Mouse (Mus musculus) layer of hippocampus, postnatal 36 days (tissue): Measurements from ENCODE around the gene Pgm5. TPM values are rescaled to one million over a fixed set of nuclear protein-coding genes. Genes with fewer than 3 reads are reported as not detected.

ENCODE experiments used
- DNase-seq, 2 experiments: peaks; one replicate each; pipeline ENCODE4 v3.0.0; 2022
- total RNA-seq, 2 experiments: library from RNA; stranded (reverse); gene quantifications; 2 replicates each; pipeline ENCODE4 v1.2.3; 2021

The Pgm5 gene
- total RNA-seq, 2 experiments from 2014 or later = 3.7 to 5.2 TPM

DNA sequence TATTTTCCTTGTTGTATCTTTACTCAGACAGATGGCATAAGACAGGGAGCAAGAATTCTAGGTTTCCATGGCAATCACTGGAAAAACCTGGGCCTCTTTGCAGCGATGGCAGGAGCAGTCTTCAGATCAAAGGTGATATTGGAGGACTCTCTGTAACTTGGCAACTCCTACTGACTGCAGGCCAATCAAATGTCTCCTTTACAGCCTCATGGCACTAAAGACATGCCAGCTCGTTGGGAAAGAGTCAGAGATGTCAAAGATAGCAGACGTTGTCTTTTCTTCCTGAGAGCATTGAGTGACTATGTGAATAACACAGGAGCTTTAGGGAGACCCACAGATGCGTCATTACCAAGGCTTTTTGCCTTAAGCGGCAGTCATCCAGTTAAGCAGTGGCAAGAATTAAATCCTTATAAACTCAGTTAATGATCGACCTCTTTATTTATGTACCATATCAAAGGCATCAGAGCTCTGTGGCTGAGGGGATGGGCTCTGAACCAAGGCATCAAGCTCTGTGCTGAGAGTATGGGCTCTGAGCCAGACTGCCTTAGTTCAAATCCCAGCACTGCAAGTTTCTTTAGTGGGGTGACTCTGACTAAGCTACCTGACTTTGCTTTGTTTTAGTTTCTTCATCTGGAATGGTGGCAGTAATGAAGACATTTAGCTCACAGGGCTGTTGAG, 209.2 kb downstream of the Pgm5 start:
- DNase-seq = no peak

DNA sequence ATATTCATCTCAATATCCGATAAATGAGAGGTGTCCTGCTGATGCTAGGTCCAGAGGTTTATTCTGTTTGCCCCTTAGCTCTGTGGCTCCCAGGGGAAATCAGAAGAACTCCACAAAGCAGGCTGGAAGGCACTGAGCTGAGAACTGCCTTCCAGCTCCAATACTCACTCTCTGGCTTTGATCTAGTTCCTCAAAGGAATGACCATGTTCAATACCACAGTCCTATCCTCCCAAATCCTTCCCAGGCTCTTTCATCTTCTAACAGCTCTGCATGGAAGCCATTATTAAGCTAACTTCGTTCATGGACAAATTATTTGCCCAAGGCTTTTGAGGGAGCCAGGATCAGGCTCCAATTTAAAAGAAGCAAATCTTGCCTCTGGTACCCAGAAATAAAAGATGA, 210.1 kb downstream of the Pgm5 start:
- DNase-seq = no peak

DNA sequence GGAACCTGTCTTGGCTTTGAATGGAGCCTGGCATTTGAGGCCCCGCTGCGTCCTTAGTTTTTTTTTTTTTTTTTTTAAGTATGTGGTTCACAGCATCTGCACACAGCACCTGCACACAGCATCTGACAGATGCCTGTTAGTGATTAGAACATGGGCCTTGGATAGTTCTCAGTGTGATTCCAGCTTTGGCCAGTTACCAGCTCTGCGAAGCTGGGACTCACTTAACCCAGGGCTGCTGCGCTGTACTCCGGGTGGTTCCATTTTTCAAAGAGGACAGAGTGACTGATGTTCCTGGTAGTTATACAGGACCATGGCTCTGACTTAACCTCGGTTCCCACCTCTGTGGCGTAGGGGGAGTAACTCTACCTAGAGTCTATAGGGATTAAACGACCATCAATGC, 211.2 kb downstream of the Pgm5 start:
- DNase-seq = no peak

DNA sequence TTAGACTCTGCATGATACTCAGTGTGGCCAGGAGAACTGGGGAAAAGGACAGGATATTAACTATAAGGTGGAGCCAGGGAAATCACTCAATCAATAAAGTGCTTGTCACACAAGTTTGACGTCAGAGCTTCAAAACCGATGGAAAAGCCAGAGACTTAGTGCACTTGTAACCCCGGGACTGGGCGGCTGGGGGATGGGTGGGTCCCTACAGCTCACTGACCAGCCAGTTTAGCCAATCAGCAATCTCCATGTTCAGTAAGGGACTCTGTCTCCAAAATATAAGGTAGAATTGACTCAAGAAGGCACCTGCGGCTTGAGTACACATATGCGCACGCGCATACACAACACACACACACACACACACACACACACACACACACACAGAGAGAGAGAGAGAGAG, 213.6 kb downstream of the Pgm5 start:
- no peak for DNase-seq

DNA sequence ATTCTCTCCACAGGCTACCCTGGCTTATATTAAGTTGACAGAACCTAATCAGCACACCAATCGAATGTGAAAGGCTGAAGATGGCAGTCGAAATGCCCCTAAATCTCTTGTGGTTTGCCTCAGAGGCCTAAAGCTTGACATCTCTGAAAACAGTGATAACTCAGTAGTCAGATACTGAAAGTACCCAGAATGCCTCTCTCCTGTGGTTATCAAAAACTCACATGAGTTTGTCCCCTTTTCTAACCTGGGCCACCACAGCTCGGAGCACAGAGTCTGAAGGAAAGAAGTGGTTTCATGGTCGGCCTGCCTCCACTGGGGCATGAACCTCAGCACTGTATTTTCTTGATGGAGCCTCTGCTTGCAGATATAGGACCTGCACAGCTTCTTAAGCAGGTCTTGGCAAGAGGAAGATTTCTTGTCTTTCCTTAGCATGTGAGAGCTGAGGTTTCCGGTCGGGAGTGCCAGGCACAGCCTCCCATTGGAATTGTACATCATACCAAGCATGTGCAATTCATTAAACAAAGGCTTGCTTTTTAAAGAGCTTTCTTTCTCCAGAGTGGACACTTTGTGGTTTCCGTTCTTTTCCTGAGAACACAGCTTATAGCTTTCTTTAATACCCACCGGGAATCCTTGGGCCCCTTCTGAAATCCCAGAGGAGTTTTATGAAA, 215.4 kb downstream of the Pgm5 start:
- no peak for DNase-seq

DNA sequence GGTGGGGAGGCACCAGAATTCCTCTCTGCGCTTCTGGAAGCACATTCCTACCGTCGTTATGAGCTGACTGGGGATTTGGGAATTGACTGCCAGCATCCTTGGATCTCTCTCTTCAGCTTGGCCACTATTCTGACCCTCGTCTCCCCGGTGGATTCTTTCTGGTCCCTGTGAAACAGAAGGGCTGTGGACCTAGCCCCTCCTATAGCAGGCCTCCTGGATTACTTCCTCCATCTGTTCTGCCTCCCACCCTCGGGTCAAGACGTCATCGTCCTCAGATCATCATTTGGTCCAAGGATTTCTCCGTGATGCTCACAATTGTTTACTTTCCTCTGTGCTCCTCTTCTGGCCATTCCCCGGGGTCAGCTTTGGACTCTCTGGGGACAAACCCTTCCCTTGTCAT, 216.7 kb downstream of the Pgm5 start:
- no peak for DNase-seq

DNA sequence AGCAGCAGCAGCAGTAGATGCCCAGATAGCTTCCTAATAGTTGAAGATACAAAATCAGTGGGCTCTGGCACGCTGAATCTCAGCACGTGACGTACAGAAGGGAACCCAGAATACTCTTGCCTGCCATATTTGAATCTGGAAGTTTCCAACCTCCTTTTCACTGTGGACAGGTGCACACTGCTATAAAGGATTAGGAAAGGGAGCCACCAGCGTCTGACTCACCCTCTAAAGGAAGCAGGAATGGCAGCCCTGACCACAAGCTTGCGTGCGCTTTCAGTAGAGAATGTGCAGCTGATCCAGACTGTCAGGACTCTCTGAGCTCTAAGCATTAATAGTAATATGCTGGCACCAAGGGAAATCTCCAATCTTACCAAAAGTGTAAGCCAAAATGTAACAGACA, 220.7 kb downstream of the Pgm5 start:
- DNase-seq = no peak

DNA sequence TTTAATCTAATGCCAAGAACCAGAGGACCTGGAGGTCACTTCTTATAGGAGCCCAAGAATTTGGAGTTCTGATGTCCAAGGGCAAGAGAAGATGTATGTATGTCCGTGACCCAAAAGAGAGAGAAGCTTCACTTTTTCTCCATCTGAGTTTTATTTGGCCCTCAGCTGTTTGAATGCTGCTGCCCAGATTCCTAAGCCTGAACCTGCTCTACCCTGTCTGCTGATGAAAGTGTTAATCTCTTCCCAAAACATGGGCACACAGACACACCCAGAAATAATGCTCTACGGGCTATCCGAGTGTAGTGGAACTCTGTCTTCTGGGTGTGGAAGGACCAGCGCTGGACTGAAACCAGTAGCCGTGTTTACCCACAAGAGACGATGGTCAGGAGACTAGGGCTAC, 223.7 kb downstream of the Pgm5 start:
- DNase-seq = no peak

DNA sequence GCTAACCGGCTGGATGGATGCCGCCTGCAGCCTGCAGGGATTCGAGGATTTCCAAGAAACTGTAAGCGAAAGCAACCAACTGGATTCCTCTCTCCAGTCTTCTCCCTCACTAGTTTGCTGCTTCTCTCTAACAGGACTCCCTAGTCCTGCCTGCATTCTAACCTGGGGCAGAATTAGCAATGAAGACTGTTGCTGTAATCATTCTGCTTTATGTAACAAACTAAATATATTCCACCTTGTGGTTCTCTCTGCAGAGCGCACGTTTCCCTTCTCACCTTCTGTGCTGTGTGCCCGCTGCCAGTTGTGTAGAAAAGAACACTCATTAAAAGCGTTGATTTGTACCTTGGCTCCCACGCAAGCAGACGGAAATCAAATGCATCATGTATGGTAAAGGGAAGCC, 225.0 kb downstream of the Pgm5 start:
- peak in 1 of 2 experiments; percentile 13 for DNase-seq

DNA sequence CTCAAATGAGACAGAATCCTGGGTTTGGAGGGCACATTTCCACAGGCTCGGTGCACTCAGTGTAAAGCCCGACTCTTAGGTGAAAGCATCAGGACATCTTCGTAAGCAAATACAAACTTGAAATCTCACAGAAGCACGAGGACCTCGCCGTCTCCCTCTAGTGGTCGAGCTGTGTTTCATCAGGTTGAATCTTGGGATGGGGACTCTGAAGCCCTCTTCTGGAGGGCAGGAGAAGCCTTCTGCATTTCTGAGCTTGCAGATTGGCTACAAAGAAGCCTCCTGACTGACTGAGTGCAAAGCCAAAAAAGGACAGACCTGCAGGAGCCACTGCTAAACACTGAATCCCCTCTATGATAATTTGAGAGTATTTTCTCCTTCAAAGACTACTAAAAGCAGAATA, 227.1 kb downstream of the Pgm5 start:
- DNase-seq = peak; percentile 66 to 71

Other genes with a start within 250 kb of the Pgm5 start
- 1 to 10 TPM in 1 of 2 experiments, under 1 TPM in 1; 0.35 to 1.0 TPM for gene Tmem252, start 187.8 kb downstream of the Pgm5 start, total RNA-seq
- 100 to 1,000 TPM; 203 to 206 TPM for gene Gm10053, start 13.8 kb upstream of the Pgm5 start, total RNA-seq
- not detected for gene Foxd4, start 39.3 kb upstream of the Pgm5 start, total RNA-seq
- gene Cbwd1, start 99.8 kb upstream of the Pgm5 start, total RNA-seq = 10 to 100 TPM; 13.3 to 14.1 TPM
- 1 to 10 TPM; 2.9 to 3.8 TPM for gene Dock8, start 137.7 kb upstream of the Pgm5 start, total RNA-seq